Mouse (Mus musculus): Measurements from ENCODE around the gene Pbp2.

The Pbp2 gene

DNA sequence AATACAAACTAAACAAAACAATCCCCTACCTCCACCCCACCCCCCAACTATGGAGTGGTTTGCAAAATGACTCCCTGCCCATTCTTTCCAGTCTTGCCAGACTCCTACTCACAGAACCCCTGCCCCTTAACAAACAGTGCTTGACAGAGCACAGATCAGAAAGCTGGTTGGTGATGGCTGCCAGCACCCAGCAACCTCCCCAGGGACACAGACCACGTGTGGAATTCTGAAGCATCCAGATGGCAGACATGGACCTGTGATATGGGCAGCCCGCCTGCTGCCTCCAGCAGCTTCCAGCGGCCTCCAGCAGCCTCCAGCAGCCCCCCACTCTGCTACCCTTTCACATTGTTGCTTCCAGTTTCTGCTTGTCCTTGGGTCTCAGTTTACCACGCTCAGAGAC is 35.0 kb downstream of the Pbp2 start:
- TF ChIP-seq NANOG (IDR thresholded peaks at IDR 0.05; ENCODE audit: borderline replicate concordance, low read length) (no peak), POU5F1 (IDR thresholded peaks at IDR 0.05; ENCODE audit: borderline replicate concordance, low read length) (no peak), CTCF (conservative IDR thresholded peaks at IDR 0.05; ENCODE audit: low read length) (no peak)
- no peaks in the 10 kb centered on the region for H3K36me3 ChIP-seq (ENCODE audit: insufficient read depth, low read length)
- no peaks in the 10 kb centered on the region for H3K4me1 ChIP-seq (replicated peaks; ENCODE audit: low read depth, low read length)
- no peaks in the 10 kb centered on the region for H3K9me3 ChIP-seq (ENCODE audit: low read length)
- no peaks in the 10 kb centered on the region for H3K27me3 ChIP-seq (ENCODE audit: insufficient read depth, low read length)
- no peak overlapping the region for H3K4me3 ChIP-seq (replicated peaks; ENCODE audit: low read length)

DNA sequence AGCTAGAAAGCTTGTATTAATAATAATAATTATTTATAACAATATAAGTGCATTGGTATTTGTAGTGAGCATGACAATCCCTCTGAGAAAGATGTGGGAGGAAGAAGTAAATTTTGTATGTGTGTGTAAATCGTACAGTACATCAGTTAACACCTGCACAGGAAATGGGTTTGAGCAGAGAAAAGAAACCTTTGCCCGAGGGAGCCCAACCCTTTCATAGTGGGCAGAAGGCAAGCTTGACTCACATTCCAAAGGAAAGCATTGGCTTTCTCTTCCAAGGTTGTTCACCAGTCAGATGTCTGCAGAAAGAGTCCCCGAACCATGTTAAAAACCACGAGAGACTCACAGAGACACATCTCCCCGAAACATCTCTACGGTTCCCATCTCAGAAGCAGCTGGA is 37.1 kb downstream of the Pbp2 start:
- no peak for TF ChIP-seq CTCF (conservative IDR thresholded peaks at IDR 0.05; ENCODE audit: low read length)
- no peak for TF ChIP-seq POU5F1 (IDR thresholded peaks at IDR 0.05; ENCODE audit: borderline replicate concordance, low read length)
- no peak for TF ChIP-seq NANOG (IDR thresholded peaks at IDR 0.05; ENCODE audit: borderline replicate concordance, low read length)
- Histone ChIP-seq H3K27me3 (ENCODE audit: insufficient read depth, low read length) (no peaks in the 10 kb centered on the region; the same call in 1 of the 2 replicates), H3K9me3 (ENCODE audit: low read length) (no peaks in the 10 kb centered on the region), H3K4me1 (replicated peaks; ENCODE audit: low read depth, low read length) (peaks cover 5% of the 10 kb centered on the region; the same call in 1 of the 2 replicates), H3K36me3 (ENCODE audit: insufficient read depth, low read length) (no peaks in the 10 kb centered on the region), H3K4me3 (replicated peaks; ENCODE audit: low read length) (no peak overlapping the region)

DNA sequence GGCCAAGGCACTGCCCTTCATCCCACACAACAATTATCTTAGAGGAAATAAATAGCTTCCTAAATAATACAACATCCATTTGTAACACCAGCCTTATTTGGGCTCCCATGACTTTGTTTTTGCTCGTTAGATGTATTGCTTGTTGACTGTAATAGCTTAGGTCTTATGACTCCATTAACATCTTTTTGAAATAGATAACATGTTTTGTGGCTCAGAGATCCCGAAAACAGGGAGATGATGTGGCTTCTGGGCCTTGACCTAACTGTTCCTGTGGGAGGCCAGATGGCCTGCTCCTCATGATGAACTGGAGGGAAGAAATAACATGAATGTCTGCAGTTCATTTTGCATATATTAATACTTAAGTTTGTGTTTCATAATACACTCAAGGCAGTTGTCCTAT is 38.4 kb downstream of the Pbp2 start:
- TF ChIP-seq POU5F1 (IDR thresholded peaks at IDR 0.05; ENCODE audit: borderline replicate concordance, low read length) (no peak), NANOG (IDR thresholded peaks at IDR 0.05; ENCODE audit: borderline replicate concordance, low read length) (no peak), CTCF (conservative IDR thresholded peaks at IDR 0.05; ENCODE audit: low read length) (no peak)
- Histone ChIP-seq H3K4me3 (replicated peaks; ENCODE audit: low read length) (no peak overlapping the region), H3K4me1 (replicated peaks; ENCODE audit: low read depth, low read length) (peaks cover 5% of the 10 kb centered on the region; the same call in 1 of the 2 replicates)

DNA sequence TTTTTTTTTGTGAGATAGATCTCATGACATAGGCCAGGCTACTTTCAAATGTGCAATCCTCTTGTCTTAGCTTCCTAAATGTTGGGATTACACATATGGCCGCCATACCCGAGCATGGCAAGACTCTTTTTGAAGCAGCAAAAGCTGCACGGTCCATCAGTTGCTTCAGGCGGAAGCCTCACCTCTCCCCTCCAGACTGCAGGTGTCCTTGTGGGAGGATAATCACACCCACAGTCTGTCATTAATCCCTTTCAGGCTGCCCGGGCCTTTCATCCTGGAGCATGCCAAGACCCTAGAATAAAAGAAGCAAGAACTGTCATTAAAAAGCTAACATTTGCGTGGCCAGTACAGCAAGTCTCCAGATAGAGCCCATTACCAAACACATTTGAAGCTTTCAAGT is 40.6 kb downstream of the Pbp2 start:
- Histone ChIP-seq H3K36me3 (ENCODE audit: insufficient read depth, low read length) (no peaks in the 10 kb centered on the region), H3K4me1 (replicated peaks; ENCODE audit: low read depth, low read length) (peaks cover 5% of the 10 kb centered on the region; the same call in 1 of the 2 replicates), H3K4me3 (replicated peaks; ENCODE audit: low read length) (no peak overlapping the region), H3K27me3 (ENCODE audit: insufficient read depth, low read length) (peaks cover 5% of the 10 kb centered on the region), H3K9me3 (ENCODE audit: low read length) (no peaks in the 10 kb centered on the region)
- TF ChIP-seq CTCF (conservative IDR thresholded peaks at IDR 0.05; ENCODE audit: low read length) = no peak
- no peak for TF ChIP-seq NANOG (IDR thresholded peaks at IDR 0.05; ENCODE audit: borderline replicate concordance, low read length)
- TF ChIP-seq POU5F1 (IDR thresholded peaks at IDR 0.05; ENCODE audit: borderline replicate concordance, low read length) = no peak

More for the DNA sequence above, 38.4 kb downstream of the Pbp2 start:
- Histone ChIP-seq H3K36me3 (ENCODE audit: insufficient read depth, low read length) (no peaks in the 10 kb centered on the region), H3K27me3 (ENCODE audit: insufficient read depth, low read length) (peaks cover 5% of the 10 kb centered on the region), H3K9me3 (ENCODE audit: low read length) (no peaks in the 10 kb centered on the region)

DNA sequence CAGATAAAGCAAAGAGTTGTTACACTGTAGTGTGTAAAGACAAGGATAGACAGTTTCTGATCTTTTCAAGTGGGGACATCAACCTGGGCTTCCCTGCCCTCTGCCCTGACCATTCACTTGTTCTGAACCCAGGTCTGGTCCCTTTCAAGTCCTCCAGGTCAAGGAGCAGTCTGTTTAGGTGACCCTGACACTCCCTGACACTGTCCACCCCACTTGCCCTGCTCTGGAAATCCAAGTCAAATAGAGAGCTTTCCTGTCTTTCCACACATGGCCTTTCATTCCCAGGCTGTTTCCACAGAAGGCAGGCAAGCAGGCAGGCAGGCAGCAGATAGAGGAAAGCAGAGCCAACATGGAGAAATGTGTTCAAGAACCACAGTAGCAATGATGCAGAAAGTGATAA is 41.8 kb downstream of the Pbp2 start:
- no peaks in the 10 kb centered on the region for H3K36me3 ChIP-seq (ENCODE audit: insufficient read depth, low read length)
- TF ChIP-seq CTCF (conservative IDR thresholded peaks at IDR 0.05; ENCODE audit: low read length) (no peak), NANOG (IDR thresholded peaks at IDR 0.05; ENCODE audit: borderline replicate concordance, low read length) (no peak), POU5F1 (IDR thresholded peaks at IDR 0.05; ENCODE audit: borderline replicate concordance, low read length) (no peak)
- peaks cover 5% of the 10 kb centered on the region for H3K27me3 ChIP-seq (ENCODE audit: insufficient read depth, low read length)
- H3K4me3 ChIP-seq (replicated peaks; ENCODE audit: low read length) = no peak overlapping the region
- H3K4me1 ChIP-seq (replicated peaks; ENCODE audit: low read depth, low read length) = peaks cover 5% of the 10 kb centered on the region; the same call in 1 of the 2 replicates
- H3K9me3 ChIP-seq (ENCODE audit: low read length) = no peaks in the 10 kb centered on the region

DNA sequence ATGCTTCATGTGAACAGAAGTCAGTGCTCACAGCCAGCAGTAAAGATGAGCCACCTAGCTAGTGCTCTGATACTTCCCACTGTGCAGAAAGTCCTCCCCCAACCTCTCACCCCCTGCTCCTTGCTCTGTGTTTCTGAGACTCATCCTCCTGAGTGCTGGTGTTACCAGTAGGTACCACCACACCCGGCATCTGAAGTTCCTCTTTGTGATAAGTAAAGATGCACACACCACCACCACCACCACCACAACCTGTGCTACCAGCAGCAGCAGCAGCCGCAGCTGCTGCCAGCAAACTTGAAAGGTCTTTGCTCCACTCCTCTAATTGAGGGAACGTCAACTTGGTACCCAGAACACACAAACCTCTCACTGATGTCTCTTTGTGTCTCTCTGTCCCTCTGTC is 43.0 kb downstream of the Pbp2 start:
- Histone ChIP-seq H3K9me3 (ENCODE audit: low read length) (no peaks in the 10 kb centered on the region), H3K4me1 (replicated peaks; ENCODE audit: low read depth, low read length) (peaks cover 5% of the 10 kb centered on the region; the same call in 1 of the 2 replicates), H3K36me3 (ENCODE audit: insufficient read depth, low read length) (no peaks in the 10 kb centered on the region), H3K27me3 (ENCODE audit: insufficient read depth, low read length) (peaks cover 5% of the 10 kb centered on the region), H3K4me3 (replicated peaks; ENCODE audit: low read length) (no peak overlapping the region)
- TF ChIP-seq CTCF (conservative IDR thresholded peaks at IDR 0.05; ENCODE audit: low read length) (no peak), NANOG (IDR thresholded peaks at IDR 0.05; ENCODE audit: borderline replicate concordance, low read length) (no peak), POU5F1 (IDR thresholded peaks at IDR 0.05; ENCODE audit: borderline replicate concordance, low read length) (no peak)

DNA sequence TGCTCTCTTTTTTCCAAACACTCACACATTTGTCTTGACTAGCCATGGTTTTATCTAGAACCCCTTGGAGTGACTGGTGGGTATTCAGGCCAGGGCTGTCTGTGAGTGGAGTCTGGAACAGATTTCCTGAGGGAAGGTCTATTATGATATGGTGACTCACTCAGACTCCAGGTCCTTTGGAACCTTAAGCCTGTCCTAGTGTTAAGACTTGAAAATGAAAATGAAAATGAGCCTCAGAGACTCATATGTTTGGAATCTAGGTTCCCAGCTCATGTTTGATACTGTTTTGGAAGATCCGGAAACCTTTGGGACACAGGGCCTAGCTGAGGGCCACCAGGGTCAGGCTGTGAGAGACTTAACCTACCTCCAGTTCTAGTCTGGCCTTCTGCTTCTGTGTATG is 44.1 kb downstream of the Pbp2 start:
- no peak for TF ChIP-seq POU5F1 (IDR thresholded peaks at IDR 0.05; ENCODE audit: borderline replicate concordance, low read length)
- H3K36me3 ChIP-seq (ENCODE audit: insufficient read depth, low read length) = no peaks in the 10 kb centered on the region
- no peak overlapping the region for H3K4me3 ChIP-seq (replicated peaks; ENCODE audit: low read length)
- H3K4me1 ChIP-seq (replicated peaks; ENCODE audit: low read depth, low read length) = peaks cover 7% of the 10 kb centered on the region
- H3K9me3 ChIP-seq (ENCODE audit: low read length) = no peaks in the 10 kb centered on the region
- H3K27me3 ChIP-seq (ENCODE audit: insufficient read depth, low read length) = peaks cover 7% of the 10 kb centered on the region

DNA sequence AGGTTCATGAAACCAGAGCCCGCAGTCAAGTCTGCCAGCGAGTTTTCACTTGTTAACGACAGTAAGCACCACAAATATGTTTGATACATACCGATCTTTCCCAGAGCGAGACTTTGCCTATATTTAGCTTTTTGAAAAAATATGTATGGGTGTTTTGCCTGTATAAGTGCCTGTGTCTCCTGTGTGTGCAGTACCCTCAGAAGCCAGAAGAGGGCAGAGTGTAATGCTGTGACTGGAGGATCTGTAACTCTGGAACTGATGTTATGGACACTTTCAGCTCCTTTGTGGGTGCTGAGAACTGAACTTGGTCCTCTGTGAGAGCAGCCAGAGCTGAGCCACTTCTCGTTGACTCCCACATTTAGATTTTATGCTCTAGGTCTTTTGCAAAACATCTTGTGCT is 46.1 kb downstream of the Pbp2 start:
- Histone ChIP-seq H3K9me3 (ENCODE audit: low read length) (no peaks in the 10 kb centered on the region), H3K27me3 (ENCODE audit: insufficient read depth, low read length) (peaks cover 7% of the 10 kb centered on the region), H3K4me1 (replicated peaks; ENCODE audit: low read depth, low read length) (peaks cover 3% of the 10 kb centered on the region; the same call in 1 of the 2 replicates), H3K36me3 (ENCODE audit: insufficient read depth, low read length) (no peaks in the 10 kb centered on the region), H3K4me3 (replicated peaks; ENCODE audit: low read length) (no peak overlapping the region)
- TF ChIP-seq CTCF (conservative IDR thresholded peaks at IDR 0.05; ENCODE audit: low read length) (peak; percentile 74), POU5F1 (IDR thresholded peaks at IDR 0.05; ENCODE audit: borderline replicate concordance, low read length) (no peak), NANOG (IDR thresholded peaks at IDR 0.05; ENCODE audit: borderline replicate concordance, low read length) (no peak)

DNA sequence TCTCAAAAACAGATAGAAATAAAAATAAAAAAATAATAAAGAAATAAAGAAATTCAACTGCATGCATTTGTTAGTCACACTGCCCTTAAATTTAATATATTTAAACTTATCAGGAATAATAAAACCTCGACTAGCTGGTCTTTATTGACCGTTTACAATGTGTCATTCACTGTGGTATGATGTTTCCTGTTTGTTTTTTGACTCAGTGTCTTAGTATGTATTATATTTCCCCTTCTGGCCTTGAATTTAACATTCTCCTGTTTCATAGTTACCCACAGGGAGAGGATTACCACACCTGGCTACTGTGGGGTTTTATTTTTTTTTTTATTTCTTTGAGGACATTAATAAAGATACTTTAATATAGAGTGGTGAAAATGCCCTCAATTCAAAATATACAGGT is 47.6 kb downstream of the Pbp2 start:
- Histone ChIP-seq H3K9me3 (ENCODE audit: low read length) (no peaks in the 10 kb centered on the region), H3K36me3 (ENCODE audit: insufficient read depth, low read length) (no peaks in the 10 kb centered on the region), H3K4me1 (replicated peaks; ENCODE audit: low read depth, low read length) (peaks cover 3% of the 10 kb centered on the region; the same call in 1 of the 2 replicates), H3K4me3 (replicated peaks; ENCODE audit: low read length) (no peak overlapping the region), H3K27me3 (ENCODE audit: insufficient read depth, low read length) (peaks cover 7% of the 10 kb centered on the region)
- no peak for TF ChIP-seq CTCF (conservative IDR thresholded peaks at IDR 0.05; ENCODE audit: low read length)
- TF ChIP-seq POU5F1 (IDR thresholded peaks at IDR 0.05; ENCODE audit: borderline replicate concordance, low read length) = no peak
- TF ChIP-seq NANOG (IDR thresholded peaks at IDR 0.05; ENCODE audit: borderline replicate concordance, low read length) = no peak

All from E14TG2a.4 (cell line).